Mouse (Mus musculus): ENCODE data around the gene Dmgdh. TPM values are rescaled to one million over a fixed set of nuclear protein-coding genes. Genes with fewer than 3 reads are reported as not detected.

Gene Dmgdh
- total RNA-seq (2017): not detected in 2 replicates

- ATAC-seq (replicated peaks; ENCODE audit: low read depth, poor library complexity, severe bottlenecking): no peak
Measured at GRCm38 (mm10) chr13:93674131-93674561, at the start of gene Dmgdh, which contains the start of gene Bhmt2. Dmgdh (plus strand) TSS chr13:93674433. Bhmt2 (minus strand) TSS chr13:93674302.

- no peak for ATAC-seq (replicated peaks; ENCODE audit: low read depth, poor library complexity, severe bottlenecking)
Measured at GRCm38 (mm10) chr13:93628861-93629260, 45.4 kb upstream of the Dmgdh start.

DNA sequence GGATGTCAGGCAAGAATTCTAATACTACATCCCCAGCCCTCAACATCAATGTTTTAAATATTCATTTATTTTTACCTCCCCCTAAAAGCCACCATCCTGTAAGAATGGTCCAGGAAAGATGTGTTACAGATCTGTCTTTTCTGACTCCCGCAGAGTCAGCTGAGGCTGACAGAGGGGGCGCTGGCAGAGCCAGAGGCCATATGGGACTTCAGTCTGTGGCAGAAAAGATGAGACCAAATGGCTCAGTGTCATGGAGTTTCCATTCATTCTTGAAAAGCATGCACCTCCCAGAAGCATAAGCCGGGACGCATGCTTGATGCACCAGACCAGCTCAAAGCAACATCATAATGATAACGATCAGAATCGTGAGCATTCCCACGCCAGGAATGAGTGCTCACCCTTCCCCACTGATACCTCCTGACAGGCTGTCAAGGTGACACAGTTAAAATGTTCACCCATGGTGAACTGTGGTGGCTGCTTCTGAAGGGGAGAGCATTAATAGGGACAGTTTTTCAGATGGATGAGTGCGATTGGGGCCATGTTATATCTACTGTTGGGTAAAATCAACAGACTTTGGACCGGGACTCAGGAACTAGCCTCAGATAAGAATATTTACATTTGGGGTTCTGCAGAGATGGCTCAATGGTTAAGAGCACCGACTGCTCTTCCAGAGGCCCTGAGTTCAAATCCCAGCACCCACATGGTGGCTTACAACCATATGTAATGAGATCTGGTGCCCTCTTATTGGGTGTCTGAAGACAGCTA lies 43.1 kb upstream of the Dmgdh start:
- no peak for ATAC-seq (replicated peaks; ENCODE audit: low read depth, poor library complexity, severe bottlenecking)

DNA sequence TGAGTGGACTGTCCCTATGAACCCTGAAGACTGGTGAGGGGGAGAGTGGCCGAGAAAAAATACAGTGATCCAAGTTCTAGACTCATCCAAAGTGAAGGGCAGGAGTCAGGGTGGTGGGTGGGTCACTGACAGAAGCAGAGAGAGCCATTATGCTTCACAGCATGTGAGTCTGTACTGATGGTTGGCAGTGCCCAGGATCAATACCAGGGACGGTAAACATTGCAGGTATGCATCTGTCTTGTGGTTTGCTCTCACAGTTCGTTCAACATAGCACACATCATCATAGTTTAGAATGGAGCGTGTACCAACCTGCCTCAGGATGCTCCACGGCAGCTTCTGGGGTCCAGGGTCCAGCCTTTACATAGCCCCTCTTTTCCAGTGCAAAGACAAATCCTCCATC lies 41.3 kb upstream of the Dmgdh start:
- ATAC-seq (replicated peaks; ENCODE audit: low read depth, poor library complexity, severe bottlenecking): no peak

DNA sequence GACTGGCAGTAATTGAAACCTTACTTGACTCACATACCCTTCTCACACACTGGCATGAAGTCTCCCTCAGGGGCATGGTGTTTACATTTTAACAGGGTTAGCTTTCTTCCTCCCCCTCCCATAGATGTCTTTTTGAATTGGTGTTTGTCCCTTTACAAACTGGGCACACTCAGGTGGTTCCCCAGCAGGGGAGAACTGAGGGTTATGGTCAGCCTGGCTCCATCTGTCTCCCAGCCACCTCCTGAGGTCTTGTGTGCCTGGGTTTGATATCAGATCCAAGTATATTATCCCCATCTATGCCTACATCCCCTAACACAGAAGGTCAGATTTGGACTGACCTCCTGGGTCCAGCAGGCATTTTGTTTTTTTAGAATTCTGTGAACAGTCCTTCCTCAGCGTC lies 37.7 kb upstream of the Dmgdh start:
- ATAC-seq (replicated peaks; ENCODE audit: low read depth, poor library complexity, severe bottlenecking): no peak

GRCm38 (mm10) chr13:93637282-93638245 lies 36.7 kb upstream of the Dmgdh start, which contains the start of gene Bhmt:
Bhmt (minus strand) TSS chr13:93637961.
- no peak for ATAC-seq (replicated peaks; ENCODE audit: low read depth, poor library complexity, severe bottlenecking)

DNA sequence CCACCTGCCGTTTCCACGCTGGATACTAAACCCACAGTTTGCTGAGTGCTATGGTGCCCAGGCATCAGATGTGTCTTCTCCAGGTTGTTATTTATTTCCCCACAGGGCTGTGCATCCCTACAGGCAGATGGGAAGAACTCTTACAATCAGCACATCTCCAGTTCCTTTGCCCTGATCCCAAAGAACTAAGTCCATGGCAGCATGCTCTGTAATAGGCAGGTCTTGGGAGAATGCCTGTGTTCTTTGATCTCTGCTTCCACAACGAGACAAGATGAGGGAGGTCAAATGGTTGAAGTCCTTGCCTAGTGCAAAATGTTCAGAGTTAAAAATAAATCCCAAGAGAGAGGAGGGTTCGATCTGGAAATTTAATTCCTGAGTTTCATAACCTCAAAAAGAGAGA lies 34.6 kb upstream of the Dmgdh start:
- no peak for ATAC-seq (replicated peaks; ENCODE audit: low read depth, poor library complexity, severe bottlenecking)

GRCm38 (mm10) chr13:93648387-93649130 lies 25.7 kb upstream of the Dmgdh start:
- ATAC-seq (replicated peaks; ENCODE audit: low read depth, poor library complexity, severe bottlenecking): no peak

DNA sequence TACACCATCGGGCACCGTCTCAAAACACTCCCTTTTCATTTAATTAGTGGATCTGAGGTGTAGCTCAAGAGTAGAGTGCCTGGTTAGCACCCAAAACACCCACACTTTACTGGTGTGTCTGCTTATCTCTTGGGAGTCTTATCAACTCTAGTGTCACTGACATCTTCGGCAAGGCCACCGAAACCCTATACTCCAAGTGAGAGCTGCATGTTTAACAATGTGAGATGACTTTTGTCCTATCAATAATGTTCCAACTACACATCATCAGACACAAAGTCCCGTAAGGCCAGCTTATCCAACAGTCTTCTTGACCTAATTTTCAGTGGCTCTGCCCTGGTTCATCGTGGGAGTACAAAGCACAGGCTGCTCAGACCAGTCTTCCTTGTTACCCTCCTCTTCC lies 20.9 kb upstream of the Dmgdh start:
- ATAC-seq (replicated peaks; ENCODE audit: low read depth, poor library complexity, severe bottlenecking): no peak

DNA sequence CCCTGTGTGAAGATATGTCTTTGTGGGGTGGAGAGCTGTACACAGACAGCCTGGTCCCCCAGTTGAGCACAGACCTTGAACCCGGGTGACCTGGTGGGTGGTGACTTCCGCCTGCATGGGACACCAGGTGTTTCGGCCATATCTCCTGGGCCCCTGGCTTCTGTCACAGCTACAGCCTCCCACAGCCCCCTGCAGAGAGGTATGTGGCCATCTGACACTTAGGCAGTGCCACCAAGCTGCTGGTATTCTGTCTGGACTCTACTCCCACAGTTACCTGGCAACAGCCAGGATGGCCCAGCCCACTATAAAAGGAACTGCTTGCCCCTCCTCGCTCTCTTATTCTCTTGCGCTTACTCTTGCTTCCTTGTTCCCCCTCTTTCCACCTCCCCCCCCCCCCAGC lies 16.3 kb upstream of the Dmgdh start:
- ATAC-seq (replicated peaks; ENCODE audit: low read depth, poor library complexity, severe bottlenecking): no peak

DNA sequence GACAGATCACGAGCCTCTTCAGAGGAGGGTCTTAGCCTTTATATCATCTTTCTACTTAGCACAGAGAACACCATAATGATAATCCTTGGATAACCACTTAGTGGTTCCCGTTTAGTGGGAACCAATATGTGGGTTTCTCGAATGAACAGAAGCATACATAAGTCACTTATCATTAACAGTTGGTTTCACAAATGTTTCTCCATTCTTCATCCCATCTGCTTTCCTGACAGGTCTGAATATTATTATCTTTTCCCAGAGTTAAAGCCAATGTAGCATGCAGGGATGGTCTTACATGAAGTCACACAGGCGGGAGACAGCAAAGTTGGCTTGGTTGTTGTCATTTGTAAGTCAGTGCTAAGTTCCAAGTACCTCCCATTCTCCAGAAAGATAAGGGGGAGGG lies 6.6 kb upstream of the Dmgdh start:
- ATAC-seq (replicated peaks; ENCODE audit: low read depth, poor library complexity, severe bottlenecking): no peak

DNA sequence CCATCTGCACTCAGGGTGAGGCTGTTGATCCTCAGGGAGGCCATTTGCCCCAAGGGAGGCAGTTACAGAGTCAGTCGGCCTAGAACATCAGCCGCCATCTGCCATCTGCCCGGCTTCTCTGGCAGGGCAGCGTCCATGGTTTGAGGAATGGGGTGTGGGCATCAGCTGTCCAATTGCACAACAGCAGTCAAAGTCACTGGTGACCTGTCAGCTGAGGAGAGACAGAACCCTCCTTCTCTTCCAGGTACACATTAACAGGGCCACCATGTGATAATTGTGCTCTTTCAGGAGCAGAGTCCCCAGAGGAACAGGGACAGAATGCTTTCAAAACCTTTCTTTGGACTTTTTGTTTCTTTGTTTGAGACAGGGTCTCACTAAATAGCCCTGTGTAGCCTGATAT lies 1.9 kb upstream of the Dmgdh start:
- no peak for ATAC-seq (replicated peaks; ENCODE audit: low read depth, poor library complexity, severe bottlenecking)

- no peak for ATAC-seq (replicated peaks; ENCODE audit: low read depth, poor library complexity, severe bottlenecking)
Measured at GRCm38 (mm10) chr13:93673296-93673695, 937 bp upstream of the Dmgdh start.

- ATAC-seq (replicated peaks; ENCODE audit: low read depth, poor library complexity, severe bottlenecking): no peak
Measured at GRCm38 (mm10) chr13:93676864-93677263, 2.6 kb downstream of the Dmgdh start.

GRCm38 (mm10) chr13:93683336-93683735 lies 9.1 kb downstream of the Dmgdh start:
- ATAC-seq (replicated peaks; ENCODE audit: low read depth, poor library complexity, severe bottlenecking): peak; percentile 84

- ATAC-seq (replicated peaks; ENCODE audit: low read depth, poor library complexity, severe bottlenecking): no peak
Measured at GRCm38 (mm10) chr13:93685226-93685625, 11.0 kb downstream of the Dmgdh start.

- no peak for ATAC-seq (replicated peaks; ENCODE audit: low read depth, poor library complexity, severe bottlenecking)
Measured at GRCm38 (mm10) chr13:93687321-93687720, 13.1 kb downstream of the Dmgdh start.

- no peak for ATAC-seq (replicated peaks; ENCODE audit: low read depth, poor library complexity, severe bottlenecking)
Measured at GRCm38 (mm10) chr13:93689566-93689965, 15.3 kb downstream of the Dmgdh start.

DNA sequence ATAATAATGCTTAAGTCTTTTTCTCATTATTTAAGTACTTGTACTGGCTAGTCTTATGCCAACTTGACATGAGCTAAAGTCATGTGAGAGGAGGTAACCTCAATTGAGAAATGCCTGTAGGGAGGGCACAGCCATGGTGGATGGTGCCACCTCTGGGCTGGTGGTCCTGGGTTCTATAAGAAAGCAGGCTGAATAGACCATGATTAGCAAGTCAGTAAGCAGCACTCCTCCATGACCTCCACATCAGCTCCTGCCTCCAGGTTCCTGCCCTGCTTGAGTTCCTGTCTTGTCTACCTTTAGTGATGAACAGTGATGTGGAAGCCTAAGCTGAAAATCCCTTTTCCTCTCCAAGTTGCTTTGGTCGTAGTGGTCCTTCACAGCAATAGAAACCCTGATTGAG lies 16.6 kb downstream of the Dmgdh start:
- ATAC-seq (replicated peaks; ENCODE audit: low read depth, poor library complexity, severe bottlenecking): no peak

DNA sequence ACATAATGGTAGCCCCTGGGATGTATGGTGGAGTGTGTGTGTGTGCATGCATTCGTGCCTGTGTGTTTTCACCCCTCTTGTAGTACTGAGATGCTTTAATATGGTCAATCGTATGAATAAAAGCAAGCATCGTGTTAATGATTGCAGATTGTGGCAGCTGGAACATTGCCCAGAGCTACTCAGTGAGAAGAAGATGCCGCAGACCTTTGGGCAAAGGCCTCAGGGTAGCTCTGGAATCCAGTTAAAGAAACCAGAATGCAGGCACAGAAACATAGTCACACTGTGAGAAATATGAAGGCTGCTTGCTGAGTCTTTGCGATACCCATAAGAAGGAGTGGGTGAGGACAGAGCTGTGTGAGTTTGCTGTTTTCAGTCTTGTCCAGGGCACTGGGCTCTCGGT lies 24.6 kb downstream of the Dmgdh start:
- no peak for ATAC-seq (replicated peaks; ENCODE audit: low read depth, poor library complexity, severe bottlenecking)
